ENCODE assay signal across 38 mouse cellular contexts in genomic region chr19:55297489-55297888, GRCm38 (mm10). TPM values are rescaled to one million over a fixed set of nuclear protein-coding genes. Genes with fewer than 3 reads are reported as not detected.
"Had no signal": no experiment of that assay in that cellular context is flagged by ENCODE, and none has a peak within 500 bp of the region (broad histone marks: within the 10 kb centered on the region; RNA-seq: fewer than 3 reads in every experiment).

No protein-coding gene starts in this region.

- H3K4me3 ChIP-seq: limb, embryonic 10.5 days; limb, embryonic 12.5 days; limb, embryonic 13.5 days; limb, embryonic 15.5 days; liver, embryonic 13.5 days; liver, embryonic 15.5 days; lung, embryonic 15.5 days; megakaryocyte, embryonic 14.5 days; midbrain, embryonic 10.5 days; midbrain, embryonic 12.5 days; midbrain, embryonic 13.5 days; midbrain, embryonic 15.5 days; myocyte; neural tube, embryonic 12.5 days; neural tube, embryonic 13.5 days had no signal

- H3K4me2 ChIP-seq: limb, embryonic 12.5 days; limb, embryonic 13.5 days; limb, embryonic 15.5 days; liver, embryonic 13.5 days; liver, embryonic 15.5 days; lung, embryonic 14.5 days; lung, embryonic 15.5 days; midbrain, embryonic 12.5 days; midbrain, embryonic 13.5 days; midbrain, embryonic 15.5 days; neural tube, embryonic 12.5 days; neural tube, embryonic 13.5 days had no signal

- H3K27me3 ChIP-seq: limb, embryonic 12.5 days; limb, embryonic 13.5 days; limb, embryonic 15.5 days; liver, embryonic 13.5 days; liver, embryonic 15.5 days; lung, embryonic 15.5 days; megakaryocyte, embryonic 14.5 days; midbrain, embryonic 12.5 days; midbrain, embryonic 13.5 days; midbrain, embryonic 15.5 days; neural tube, embryonic 12.5 days; neural tube, embryonic 13.5 days had no signal

- H3K4me1 ChIP-seq: limb, embryonic 12.5 days; limb, embryonic 13.5 days; limb, embryonic 15.5 days; midbrain, embryonic 15.5 days; neural tube, embryonic 12.5 days; neural tube, embryonic 13.5 days had no signal

- H3K27ac ChIP-seq: limb, embryonic 10.5 days; limb, embryonic 12.5 days; limb, embryonic 13.5 days; limb, embryonic 15.5 days; liver, embryonic 14.5 days; liver, embryonic 15.5 days; lung, embryonic 15.5 days; macrophage; midbrain, embryonic 10.5 days; midbrain, embryonic 12.5 days; midbrain, embryonic 13.5 days; midbrain, embryonic 15.5 days; neural tube, embryonic 12.5 days; neural tube, embryonic 13.5 days had no signal

- H3K9me3 ChIP-seq: limb, embryonic 10.5 days; limb, embryonic 12.5 days; limb, embryonic 13.5 days; limb, embryonic 15.5 days; liver, embryonic 13.5 days; liver, embryonic 15.5 days; lung, embryonic 15.5 days; megakaryocyte, embryonic 14.5 days; midbrain, embryonic 10.5 days; midbrain, embryonic 12.5 days; midbrain, embryonic 13.5 days; midbrain, embryonic 15.5 days; neural tube, embryonic 12.5 days; neural tube, embryonic 13.5 days had no signal

- ATAC-seq: liver, postnatal 0 days; lung, postnatal 0 days; midbrain, embryonic 13.5 days; midbrain, embryonic 15.5 days; midbrain, embryonic 16.5 days had no signal

- DNase-seq: left cerebral cortex, postnatal 4 days; liver; liver, embryonic 13.5 days; liver, postnatal 0 days; lung, adult 18-20 months; lung, adult 2 months; lung, embryonic 14.5 days; lung, postnatal 10 days; lung, postnatal 14 days; lung, postnatal 36 days; lung, postnatal 4 days; midbrain, embryonic 14.5 days had no signal

- H3K9ac ChIP-seq: limb, embryonic 12.5 days; limb, embryonic 13.5 days; limb, embryonic 15.5 days; liver, embryonic 13.5 days; liver, embryonic 14.5 days; liver, embryonic 15.5 days; liver, postnatal 0 days; lung, embryonic 14.5 days; lung, embryonic 15.5 days; midbrain, embryonic 12.5 days; midbrain, embryonic 13.5 days; midbrain, embryonic 15.5 days; neural tube, embryonic 12.5 days; neural tube, embryonic 13.5 days had no signal

RNA-seq across cellular contexts. Expression of gene Gucy2g, which starts 56.5 kb away (rescaled TPM):
- total RNA-seq: liver, adult 2 months; megakaryocyte progenitor cell, adult 5-6 weeks; megakaryocyte, adult 5-6 weeks; megakaryocyte-erythroid progenitor cell, adult 5-6 weeks; midbrain, postnatal 0 days; monocyte, adult 5-6 weeks had no signal
- polyA plus RNA-seq: limb, embryonic 10.5 days; limb, embryonic 11.5 days; limb, embryonic 12.5 days; limb, embryonic 13.5 days; liver, embryonic 13.5 days; liver, embryonic 15.5 days; lung, embryonic 14.5 days; macrophage; midbrain, embryonic 10.5 days; midbrain, embryonic 12.5 days; midbrain, embryonic 15.5 days; midbrain, postnatal 0 days; neural tube, embryonic 11.5 days; neural tube, embryonic 12.5 days; neural tube, embryonic 13.5 days had no signal
